Mouse (Mus musculus) thymus, postnatal 36 days (tissue): ENCODE measurements around the gene Tmem79.
"Not testable (repeated sequence)": the region's sequence is repeated elsewhere in the genome, so short reads cannot be mapped to it uniquely, and the experiment has no call there.

Source experiments
- DNase-seq, 2 experiments: peaks; one replicate each; pipeline ENCODE4 v3.0.0; 2022; ENCODE audit warnings: mixed read lengths in 2 of 2

Gene Tmem79

GRCm38 (mm10) chr3:88352907-88353306 is 17.0 kb upstream of the Tmem79 start:
- no peak for DNase-seq

- DNase-seq, result no peak
These were observed 14.8 kb upstream of the Tmem79 start for GRCm38 (mm10) chr3:88350732-88351131.

- DNase-seq, result no peak
These were observed 3.1 kb upstream of the Tmem79 start for GRCm38 (mm10) chr3:88339006-88339405.

GRCm38 (mm10) chr3:88338316-88338715 is 2.4 kb upstream of the Tmem79 start:
- no peak for DNase-seq

GRCm38 (mm10) chr3:88337367-88338020 is 1.5 kb upstream of the Tmem79 start:
- peak in 1 of 2 experiments; percentile 25 for DNase-seq

- peak in 1 of 2 experiments; percentile 15 for DNase-seq
These were observed 403 bp downstream of the Tmem79 start for GRCm38 (mm10) chr3:88335436-88336053.

- DNase-seq, result no peak
These were observed 979 bp downstream of the Tmem79 start for GRCm38 (mm10) chr3:88334902-88335435.

GRCm38 (mm10) chr3:88334029-88334658 is 1.8 kb downstream of the Tmem79 start:
- no peak for DNase-seq

- DNase-seq, result peak; percentile 39 to 50
These were observed 4.7 kb downstream of the Tmem79 start for GRCm38 (mm10) chr3:88331282-88331681.

GRCm38 (mm10) chr3:88328956-88329355 is 7.0 kb downstream of the Tmem79 start:
- DNase-seq, result no peak

- peak; percentile 37 to 49 for DNase-seq
These were observed 11.0 kb downstream of the Tmem79 start, which contains the start of gene Glmp for GRCm38 (mm10) chr3:88324951-88325405. TSS of gene Glmp (plus strand) at chr3:88325023.

- DNase-seq, result no peak
These were observed 36.8 kb downstream of the Tmem79 start for GRCm38 (mm10) chr3:88299172-88299571.

GRCm38 (mm10) chr3:88297321-88297851 is 38.6 kb downstream of the Tmem79 start:
- DNase-seq, result no peak

GRCm38 (mm10) chr3:88296561-88297318 is 39.2 kb downstream of the Tmem79 start, which contains the start of the genes Tsacc and Cct3:
TSS of gene Tsacc (minus strand) at chr3:88296999.
TSS of gene Cct3 (plus strand) at chr3:88297116.
- DNase-seq, result peak; percentile 91 to 96

- DNase-seq, result no peak
These were observed 39.8 kb downstream of the Tmem79 start for GRCm38 (mm10) chr3:88296110-88296560.

GRCm38 (mm10) chr3:88295272-88295671 is 40.7 kb downstream of the Tmem79 start:
- DNase-seq, result not testable (repeated sequence)

- DNase-seq, result peak; percentile 18 to 26
These were observed 44.0 kb downstream of the Tmem79 start for GRCm38 (mm10) chr3:88291970-88292369.

GRCm38 (mm10) chr3:88288133-88288713 is 47.7 kb downstream of the Tmem79 start:
- not testable (repeated sequence) for DNase-seq

GRCm38 (mm10) chr3:88287110-88287509 is 48.8 kb downstream of the Tmem79 start, which contains the start of gene Gm38392:
TSS of gene Gm38392 (minus strand) at chr3:88287210.
- DNase-seq, result no peak

- not testable (repeated sequence) for DNase-seq
These were observed 50.4 kb downstream of the Tmem79 start for GRCm38 (mm10) chr3:88285565-88285895.

- not testable (repeated sequence) for DNase-seq
These were observed 51.0 kb downstream of the Tmem79 start for GRCm38 (mm10) chr3:88284815-88285564.
